Mouse (Mus musculus) heart, adult 9 months (tissue): Measurements from ENCODE around the gene Rtp2.

Experiments
- DNase-seq, 2 experiments: peaks; one replicate each; pipeline ENCODE4 v3.0.0; 2022; ENCODE audit warnings: low spot score in 2 of 2

The Rtp2 gene

GRCm38 (mm10) chr16:23932294-23932693, at the start of gene Rtp2:
Rtp2 (minus strand) TSS chr16:23932394.
- no peak for DNase-seq

DNA sequence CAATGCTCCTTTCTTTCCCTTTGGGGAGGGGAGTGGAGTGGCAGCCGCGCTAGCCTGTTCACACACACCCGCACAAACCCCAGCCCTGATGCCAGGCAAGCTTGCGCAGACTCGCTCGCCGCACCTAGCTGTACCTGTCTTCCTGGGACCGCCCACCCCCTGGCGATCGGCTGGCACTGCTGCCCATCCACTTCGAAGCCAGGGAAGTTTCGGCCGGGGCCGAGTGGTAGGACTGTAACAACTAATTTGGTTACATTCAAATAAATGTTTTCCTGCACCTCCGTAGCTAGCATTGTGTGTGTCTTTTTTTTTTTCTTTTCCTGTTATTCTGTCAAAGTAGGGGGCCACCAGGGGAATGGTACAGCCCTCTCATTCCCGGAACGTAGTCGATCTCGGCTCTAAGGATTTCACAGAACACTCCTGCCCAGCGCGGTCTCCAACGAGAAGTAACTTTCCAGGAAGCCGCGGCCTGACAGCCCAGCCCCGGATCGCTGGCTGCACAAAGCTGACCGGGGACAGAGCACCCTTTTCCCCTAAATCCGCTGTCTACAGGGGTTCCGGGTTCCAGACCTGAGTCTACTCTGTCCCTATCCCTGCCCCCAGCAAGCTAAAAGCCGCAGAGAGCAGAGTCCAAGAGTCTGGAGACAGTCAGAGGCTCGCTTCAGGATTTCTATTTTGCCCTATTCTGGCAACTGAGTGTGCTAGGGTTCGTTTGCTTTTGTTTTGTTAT, 49.0 kb upstream of the Rtp2 start:
- peak in 1 of 2 experiments; percentile 43 for DNase-seq

GRCm38 (mm10) chr16:23980201-23980870, 48.1 kb upstream of the Rtp2 start:
- peak in 1 of 2 experiments; percentile 34 for DNase-seq

DNA sequence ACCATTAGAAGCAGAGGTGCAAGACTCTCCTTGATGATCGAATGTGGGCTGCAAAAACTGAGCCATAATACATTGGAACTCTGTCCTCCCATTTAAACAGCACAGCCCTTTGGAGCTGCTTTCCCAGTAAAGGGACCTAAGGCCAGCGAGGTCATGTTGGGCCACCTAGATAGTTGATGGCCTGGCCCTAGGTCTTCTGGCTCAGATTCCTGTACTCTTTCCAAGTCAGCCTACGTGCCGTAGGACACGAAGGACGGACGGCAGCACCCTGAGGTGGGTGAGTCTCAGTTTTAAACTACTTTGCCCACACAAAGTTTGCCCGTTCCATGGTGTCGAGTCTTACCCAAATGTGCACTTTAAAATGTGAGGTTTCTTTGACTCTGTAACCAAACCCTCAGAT, 47.3 kb upstream of the Rtp2 start:
- peak; percentile 55 to 75 for DNase-seq

GRCm38 (mm10) chr16:23978495-23978894, 46.3 kb upstream of the Rtp2 start:
- peak in 1 of 2 experiments; percentile 33 for DNase-seq

DNA sequence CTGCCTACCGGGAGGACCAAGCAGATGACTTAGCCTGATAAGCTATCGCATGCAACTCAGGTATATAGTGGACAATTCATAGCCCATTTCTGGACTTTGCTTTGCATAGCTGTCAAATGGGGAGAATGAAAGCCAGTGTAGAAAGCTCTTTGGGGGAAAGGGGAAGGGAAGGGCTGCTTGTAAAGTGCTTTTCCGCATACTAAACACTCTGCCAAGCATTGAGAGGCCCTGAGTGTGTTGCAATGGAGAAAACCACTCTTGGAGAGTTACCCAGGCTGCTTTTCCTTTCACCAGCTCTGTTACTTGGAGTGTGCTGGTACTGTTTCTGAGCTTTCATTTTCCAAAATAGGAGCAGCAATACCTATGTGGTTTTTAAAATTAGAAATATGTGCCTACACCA, 45.5 kb upstream of the Rtp2 start:
- DNase-seq, result peak in 1 of 2 experiments; percentile 33

DNA sequence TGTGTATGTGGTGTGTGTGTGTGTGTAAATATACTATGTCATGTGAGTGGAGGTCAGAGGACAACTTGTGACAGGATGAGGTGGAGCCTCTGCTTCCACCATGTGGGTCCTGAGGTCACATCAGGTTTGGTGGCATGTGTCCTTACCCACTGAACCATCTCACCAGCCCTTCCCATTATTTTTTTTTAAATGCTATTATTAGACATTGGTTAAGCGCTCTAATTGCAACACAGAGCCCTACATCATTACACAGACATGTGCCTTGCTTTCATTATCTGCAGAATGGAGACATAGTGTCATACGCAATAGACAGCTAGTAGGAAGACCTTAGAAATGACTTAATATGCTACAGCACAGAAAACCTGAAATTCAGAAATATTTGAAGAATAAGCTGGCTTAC, 44.0 kb upstream of the Rtp2 start:
- DNase-seq, result no peak

GRCm38 (mm10) chr16:23973635-23974367, 41.6 kb upstream of the Rtp2 start:
- no peak for DNase-seq

- DNase-seq, result no peak
Observed at GRCm38 (mm10) chr16:23972901-23973300, 40.7 kb upstream of the Rtp2 start.

- no peak for DNase-seq
Observed at GRCm38 (mm10) chr16:23972126-23972740, 40.0 kb upstream of the Rtp2 start.

- DNase-seq, result peak in 1 of 2 experiments; percentile 24
Observed at GRCm38 (mm10) chr16:23969919-23970318, 37.7 kb upstream of the Rtp2 start.

DNA sequence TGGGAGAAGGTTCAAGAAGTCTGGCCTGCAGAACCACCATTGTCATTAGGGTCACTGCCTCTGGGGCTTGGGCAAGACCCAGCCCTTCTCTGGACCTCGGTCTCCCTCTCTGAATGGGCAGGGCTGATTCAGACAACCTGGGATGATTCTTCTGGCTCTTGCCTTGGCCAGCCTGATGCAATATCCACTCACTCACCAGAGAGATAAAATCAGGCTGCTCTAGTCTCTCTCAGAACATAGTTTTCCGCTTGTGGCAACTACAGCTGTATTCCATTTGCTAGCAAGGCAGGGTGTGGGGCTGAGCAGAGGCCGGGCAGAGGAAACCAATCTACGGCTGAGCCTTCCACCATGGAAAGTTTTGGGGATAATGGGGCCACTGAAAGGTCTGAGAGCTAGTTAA, 36.7 kb upstream of the Rtp2 start:
- DNase-seq, result no peak

GRCm38 (mm10) chr16:23967301-23967700, 35.1 kb upstream of the Rtp2 start:
- no peak for DNase-seq

GRCm38 (mm10) chr16:23966066-23966465, 33.9 kb upstream of the Rtp2 start:
- no peak for DNase-seq

DNA sequence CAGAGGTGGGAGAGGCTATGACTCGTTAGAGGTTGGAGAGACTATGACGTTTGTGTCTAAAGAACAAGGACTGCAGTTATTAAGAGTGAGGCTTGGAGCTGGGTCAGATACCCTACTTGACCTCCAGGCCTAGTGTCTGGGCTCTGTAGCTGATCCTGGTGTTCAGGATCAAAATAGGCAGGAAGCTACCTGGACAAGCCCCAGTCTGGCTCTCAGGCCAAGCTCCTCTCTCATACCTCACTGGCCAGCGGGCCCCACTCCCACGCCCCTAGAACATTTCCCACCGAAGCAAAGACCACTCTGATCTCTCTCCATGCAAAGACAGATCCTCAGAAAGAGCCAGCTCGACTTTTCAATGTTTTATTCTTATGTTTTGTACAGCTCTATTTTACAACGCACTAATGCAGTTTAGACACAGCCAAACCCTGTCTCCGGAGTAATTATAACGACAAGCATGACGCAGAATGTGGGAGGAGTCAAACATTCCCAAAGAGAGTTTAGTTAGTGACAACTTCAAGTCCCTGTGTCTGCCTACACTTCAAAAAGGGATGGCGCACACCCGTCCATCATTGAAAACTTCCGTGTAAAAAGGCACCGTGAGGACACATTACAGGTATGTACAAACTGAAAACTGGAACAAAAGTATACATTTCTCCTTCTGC, 32.6 kb upstream of the Rtp2 start:
- DNase-seq, result no peak

- no peak for DNase-seq
Observed at GRCm38 (mm10) chr16:23963896-23964668, 31.9 kb upstream of the Rtp2 start.

- DNase-seq, result peak in 1 of 2 experiments; percentile 30
Observed at GRCm38 (mm10) chr16:23962401-23962800, 30.2 kb upstream of the Rtp2 start.

DNA sequence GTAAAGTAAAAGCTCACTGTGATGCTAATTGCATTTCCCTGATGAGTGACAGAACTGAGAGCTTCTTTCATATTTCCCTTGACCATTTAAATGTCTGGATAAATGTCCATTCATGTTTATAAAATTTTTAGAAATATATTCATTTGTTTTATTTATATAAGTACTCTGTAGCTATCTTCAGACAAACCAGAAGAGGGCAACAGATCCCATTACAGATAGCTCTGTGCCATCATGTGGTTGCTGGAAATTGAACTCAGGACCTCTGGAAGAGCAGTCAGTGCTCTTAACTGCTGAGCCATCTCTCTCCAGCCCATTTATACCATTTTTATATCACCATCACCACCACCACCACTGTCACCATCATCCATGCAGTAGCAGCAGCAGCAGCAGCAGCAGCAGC, 26.7 kb upstream of the Rtp2 start:
- no peak for DNase-seq

GRCm38 (mm10) chr16:23953959-23954260, 21.7 kb upstream of the Rtp2 start:
- DNase-seq, result no peak

DNA sequence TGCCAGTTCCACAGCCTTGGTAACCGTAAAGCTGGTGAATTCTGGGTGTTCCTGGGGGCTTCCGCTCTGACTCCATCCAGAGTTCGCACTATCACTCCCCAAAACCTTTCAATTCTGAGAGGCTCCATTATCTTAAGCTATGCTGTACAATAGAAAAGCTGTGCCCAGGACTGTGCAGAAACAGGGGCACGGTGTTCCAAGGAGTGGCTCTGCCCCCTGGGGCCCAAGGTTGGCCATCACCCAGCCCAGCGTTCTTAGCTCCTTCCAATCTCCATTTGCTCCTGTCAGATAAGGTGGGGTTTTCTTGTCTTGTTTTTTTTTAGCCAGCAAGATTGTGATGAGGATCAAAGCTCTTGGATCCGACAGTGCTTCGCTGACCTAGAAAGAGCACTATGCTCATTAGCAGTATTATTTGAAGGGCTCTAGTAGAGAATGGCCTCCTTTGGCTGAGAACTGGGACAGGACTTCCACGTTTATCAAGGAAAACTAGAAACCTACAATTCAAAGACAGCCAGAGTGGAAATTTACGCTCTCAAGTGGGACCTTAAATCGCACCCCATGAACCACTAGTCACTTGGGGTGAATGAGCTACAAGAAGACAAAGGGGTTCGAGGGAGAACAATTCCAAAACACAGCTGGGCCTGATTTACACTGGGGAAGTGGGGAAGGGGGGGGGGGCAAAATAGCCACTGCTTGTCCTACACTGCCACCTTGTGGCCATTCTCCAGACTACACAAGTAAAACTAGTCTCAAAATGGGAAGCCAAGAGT, 21.2 kb upstream of the Rtp2 start:
- DNase-seq, result peak in 1 of 2 experiments; percentile 35
